Mouse (Mus musculus): ENCODE results near the gene Naa60. TPM values are rescaled to one million over a fixed set of nuclear protein-coding genes. Genes with fewer than 3 reads are reported as not detected.
A peak's percentile ranks its signal among the peaks of the same experiment; 100 is the strongest.
"Not testable (repeated sequence)": the region's sequence is repeated elsewhere in the genome, so short reads cannot be mapped to it uniquely, and the experiment has no call there.

The Naa60 gene
- total RNA-seq (2022): 100 to 1,000 TPM; 109 to 146 (median 127) TPM

- peak; percentile 64 to 92 for DNase-seq (ENCODE audit: low spot score in 2 of 2)
Measured at GRCm38 (mm10) chr16:3872216-3873047, at the start of gene Naa60. TSS of gene Naa60 (plus strand) at chr16:3872375.

DNA sequence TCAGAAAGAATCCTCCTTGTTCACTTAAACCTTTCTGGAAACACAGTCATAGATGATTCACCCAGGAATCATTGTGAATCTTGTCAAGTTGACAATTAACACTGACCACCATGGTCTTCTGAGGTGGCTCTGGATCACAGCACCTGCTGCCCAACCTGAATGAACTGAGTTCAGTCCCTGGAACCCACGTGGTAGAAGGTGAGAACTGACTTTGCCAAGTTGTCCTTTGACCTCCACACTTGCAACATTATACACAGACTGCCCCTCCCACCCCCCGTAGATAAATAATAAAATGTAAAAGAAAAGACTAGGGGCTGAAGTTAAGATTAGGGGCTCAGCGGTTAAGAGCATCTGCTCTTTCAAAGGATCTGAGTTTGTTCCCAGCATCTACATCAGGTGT, 44.2 kb upstream of the Naa60 start:
- no peak for DNase-seq (ENCODE audit: low spot score in 2 of 2)

DNA sequence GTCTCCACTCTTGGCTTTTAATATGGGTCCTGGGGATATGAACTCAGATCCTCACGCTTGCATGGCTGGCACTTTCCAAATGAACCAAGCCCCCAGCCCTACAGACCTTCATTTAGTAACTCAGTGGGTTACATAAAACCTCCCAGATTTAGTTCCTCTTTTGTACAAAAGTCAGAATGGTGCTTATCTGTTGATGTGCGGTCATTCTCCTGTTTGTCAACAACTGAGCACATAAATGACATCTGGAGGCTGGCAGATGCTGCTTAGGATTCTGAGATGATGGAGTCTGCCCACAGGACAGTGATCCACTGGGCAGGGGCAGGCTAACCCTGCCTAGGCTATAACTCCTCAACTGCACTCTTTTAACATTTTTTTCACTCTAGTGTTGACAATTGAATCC, 42.4 kb upstream of the Naa60 start:
- DNase-seq (ENCODE audit: low spot score in 2 of 2): no peak

- no peak for DNase-seq (ENCODE audit: low spot score in 2 of 2)
Measured at GRCm38 (mm10) chr16:3830588-3831109, 41.5 kb upstream of the Naa60 start, which contains the start of gene Olfr15. TSS of gene Olfr15 (plus strand) at chr16:3830878.

DNA sequence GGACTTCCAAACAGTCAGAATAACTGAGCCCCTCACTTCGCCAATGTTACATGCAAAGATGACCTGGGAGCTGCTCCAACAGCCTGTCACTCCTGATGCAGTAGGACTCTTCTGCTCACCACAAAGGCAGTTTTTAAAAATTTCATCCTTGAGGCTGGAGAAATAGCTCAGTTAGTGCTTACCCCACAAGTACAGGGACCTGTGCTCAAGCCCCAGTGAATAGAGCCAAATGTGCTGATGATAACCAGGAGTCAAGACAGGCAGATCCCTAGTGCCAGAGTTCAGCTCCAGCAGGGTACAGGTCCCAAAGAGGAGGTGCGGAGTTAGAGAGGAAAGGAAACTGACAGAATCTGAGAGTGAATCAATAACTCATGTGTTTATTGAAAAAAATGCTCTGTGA, 36.7 kb upstream of the Naa60 start:
- no peak for DNase-seq (ENCODE audit: low spot score in 2 of 2)

GRCm38 (mm10) chr16:3839157-3839885, 32.9 kb upstream of the Naa60 start:
- no peak for DNase-seq (ENCODE audit: low spot score in 2 of 2)

- DNase-seq (ENCODE audit: low spot score in 2 of 2): no peak
Measured at GRCm38 (mm10) chr16:3842989-3843388, 29.2 kb upstream of the Naa60 start.

- DNase-seq (ENCODE audit: low spot score in 2 of 2): no peak
Measured at GRCm38 (mm10) chr16:3843796-3844195, 28.4 kb upstream of the Naa60 start.

GRCm38 (mm10) chr16:3846711-3847518, 25.3 kb upstream of the Naa60 start, which contains the start of gene Zfp174:
TSS of gene Zfp174 (plus strand) at chr16:3847268.
- peak; percentile 81 to 96 for DNase-seq (ENCODE audit: low spot score in 2 of 2)

DNA sequence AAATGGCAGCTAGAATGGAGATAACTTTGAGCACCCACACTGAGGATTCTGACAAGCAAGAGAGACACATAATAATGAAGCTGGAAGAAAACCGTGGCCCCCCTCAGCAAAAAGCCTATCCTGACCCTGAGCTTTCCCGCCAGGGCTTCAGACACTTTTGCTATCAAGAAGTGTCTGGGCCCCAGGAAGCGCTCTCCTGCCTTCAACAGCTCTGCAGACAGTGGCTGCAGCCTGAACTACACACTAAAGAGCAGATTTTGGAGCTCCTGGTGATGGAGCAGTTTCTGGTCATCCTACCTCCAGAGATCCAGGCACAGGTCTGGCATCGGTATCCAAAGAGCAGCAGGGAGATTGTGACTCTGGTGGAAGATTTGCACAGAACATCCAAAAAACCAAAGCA, 24.3 kb upstream of the Naa60 start:
- DNase-seq (ENCODE audit: low spot score in 2 of 2): no peak

- DNase-seq (ENCODE audit: low spot score in 2 of 2): no peak
Measured at GRCm38 (mm10) chr16:3848416-3848815, 23.8 kb upstream of the Naa60 start.

- not testable (repeated sequence) for DNase-seq (ENCODE audit: low spot score in 2 of 2)
Measured at GRCm38 (mm10) chr16:3851301-3851700, 20.9 kb upstream of the Naa60 start.

DNA sequence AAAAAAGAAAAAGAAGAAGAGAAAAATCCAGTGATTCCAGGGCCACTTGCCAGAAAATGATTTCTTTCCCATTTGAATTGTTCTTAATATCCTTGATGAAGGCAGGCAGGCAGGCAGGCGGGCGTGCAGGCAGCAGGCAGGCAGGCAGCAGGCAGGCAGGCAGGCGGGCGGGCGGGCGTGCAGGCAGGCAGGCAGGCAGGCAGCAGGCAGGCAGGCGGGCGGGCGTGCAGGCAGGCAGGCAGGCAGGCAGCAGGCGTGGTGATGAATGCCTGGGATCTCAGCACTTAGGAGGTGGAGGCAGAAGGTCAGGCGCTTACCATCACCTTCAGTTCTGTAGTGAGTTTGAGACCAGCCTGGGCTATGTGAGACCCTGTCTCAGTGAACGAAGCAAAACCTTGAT, 19.6 kb upstream of the Naa60 start:
- no peak for DNase-seq (ENCODE audit: low spot score in 2 of 2)

DNA sequence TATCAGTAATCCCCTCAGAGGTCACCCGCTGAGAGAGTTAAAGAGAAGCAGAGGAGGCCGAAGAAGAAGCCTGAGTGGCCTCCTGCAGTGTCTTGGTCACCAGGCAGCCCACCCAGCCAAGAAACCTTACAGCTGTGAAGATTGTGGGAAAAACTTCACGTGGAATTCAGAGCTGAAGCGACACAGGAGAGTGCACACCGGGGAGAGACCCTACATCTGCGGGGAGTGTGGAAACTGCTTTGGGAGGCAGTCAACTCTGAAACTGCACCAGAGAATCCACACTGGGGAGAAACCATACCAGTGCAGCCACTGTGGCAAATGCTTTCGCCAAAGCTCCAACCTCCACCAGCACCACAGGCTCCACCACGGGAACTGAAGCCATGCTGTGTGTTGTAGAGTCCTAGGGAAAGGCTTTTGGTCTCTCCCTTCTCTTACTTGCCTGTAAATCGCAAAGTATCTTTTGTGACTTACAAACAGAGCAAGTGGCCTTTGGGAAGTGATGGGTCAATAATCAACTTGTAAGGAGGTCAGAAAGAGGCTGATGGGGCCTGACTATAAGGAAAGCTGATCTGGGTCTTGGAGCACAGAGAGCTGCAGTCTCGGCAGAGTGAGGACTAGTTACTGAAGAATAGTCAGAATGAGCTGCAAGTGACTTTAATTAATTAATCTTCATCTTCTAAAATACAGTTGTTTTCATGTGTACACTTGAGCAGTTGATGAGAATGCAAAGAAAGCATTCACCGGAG, 17.6 kb upstream of the Naa60 start:
- DNase-seq (ENCODE audit: low spot score in 2 of 2): no peak

- DNase-seq (ENCODE audit: low spot score in 2 of 2): no peak
Measured at GRCm38 (mm10) chr16:3855776-3856175, 16.4 kb upstream of the Naa60 start.

DNA sequence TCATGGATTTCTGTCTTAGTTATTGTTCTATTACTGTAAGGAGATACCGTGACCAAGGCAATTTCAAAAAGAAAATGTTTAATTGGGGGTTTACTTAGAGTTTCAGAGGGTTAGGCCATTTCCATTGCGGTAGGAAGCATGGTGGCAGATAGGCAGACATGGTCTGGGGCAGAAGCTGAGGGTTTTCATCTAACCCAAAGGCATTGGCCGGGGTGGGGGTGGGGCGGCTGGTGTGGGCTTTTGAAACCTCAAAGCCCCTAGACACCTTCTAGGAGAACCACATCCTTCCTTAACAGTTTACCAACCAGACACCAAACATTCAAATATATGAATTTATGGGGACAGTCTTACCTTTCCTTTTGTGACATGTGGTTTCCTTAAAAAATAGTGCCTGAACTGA, 12.9 kb upstream of the Naa60 start:
- no peak for DNase-seq (ENCODE audit: low spot score in 2 of 2)

DNA sequence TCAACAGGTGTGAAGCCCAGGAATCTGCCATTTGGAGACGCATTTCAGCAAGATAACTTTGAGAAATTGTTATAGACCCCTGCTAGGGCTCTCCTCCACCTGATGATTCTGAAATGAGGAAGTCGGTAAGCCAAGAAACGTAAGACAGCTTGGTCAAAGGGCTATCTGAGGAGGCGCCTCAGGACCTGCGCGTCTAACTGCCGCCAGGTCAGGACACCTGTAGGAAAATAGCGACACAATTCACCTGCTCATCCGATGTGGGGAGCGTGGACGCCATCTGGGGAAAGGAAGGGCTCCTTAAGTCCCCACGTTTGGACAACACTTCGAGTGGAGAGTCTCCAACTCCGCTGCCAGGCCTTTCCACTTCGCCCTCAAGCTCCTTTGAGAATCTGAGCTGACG, 360 bp upstream of the Naa60 start:
- no peak for DNase-seq (ENCODE audit: low spot score in 2 of 2)

GRCm38 (mm10) chr16:3876346-3876745, 4.2 kb downstream of the Naa60 start:
- DNase-seq (ENCODE audit: low spot score in 2 of 2): no peak

DNA sequence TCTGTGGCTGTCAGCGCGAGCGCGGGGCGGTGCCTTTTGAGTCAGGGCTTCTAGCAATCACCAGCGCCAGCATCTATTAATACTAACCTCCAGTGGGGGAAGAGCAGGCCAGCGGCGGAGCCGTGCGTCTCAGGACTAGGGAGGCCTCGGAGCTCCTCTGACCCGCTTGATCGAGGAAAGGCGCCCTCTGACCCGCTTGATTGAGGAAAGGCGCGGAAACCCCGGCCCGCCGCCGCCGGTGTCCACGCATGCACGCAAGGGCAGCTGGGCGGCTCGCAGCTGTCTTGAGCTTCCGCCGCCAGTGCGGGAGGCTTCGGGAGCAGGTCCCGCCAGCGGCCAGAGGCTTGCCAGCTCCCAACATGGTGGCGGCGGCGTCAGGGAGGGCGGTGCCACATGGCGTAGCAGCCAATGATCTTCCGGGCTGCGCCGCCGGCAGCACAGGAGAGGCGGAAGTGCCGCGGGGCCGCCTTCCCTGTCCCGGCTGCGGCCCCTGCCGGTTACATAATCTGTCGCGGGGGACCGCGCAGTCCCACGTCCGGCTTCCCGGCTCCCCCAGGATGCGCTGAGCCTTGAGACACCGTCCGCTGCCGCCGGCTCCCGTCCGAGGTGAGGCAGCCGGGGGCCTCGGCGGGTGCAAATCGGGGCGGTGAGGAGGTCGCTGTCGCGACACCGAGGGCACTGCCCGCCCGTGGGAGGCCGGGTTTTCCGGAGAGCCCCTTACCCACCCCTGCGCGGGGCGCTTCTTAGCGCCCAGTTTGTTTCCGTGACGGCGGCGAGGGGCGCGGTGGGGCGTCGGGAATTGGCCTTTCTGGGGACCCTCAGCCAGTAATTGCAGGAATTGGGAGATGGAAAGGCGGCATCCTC, 12.3 kb downstream of the Naa60 start, which contains the start of the genes Zfp597 and Gm20695:
Gene Zfp597 (minus strand): TSS at position 361 of the 864 bp plus-strand sequence.
Gene Gm20695 (plus strand): TSS at position 448 of the 864 bp plus-strand sequence.
- DNase-seq (ENCODE audit: low spot score in 2 of 2): peak; percentile 82 to 94
